Mouse (Mus musculus) cortical plate, adult 2 months (tissue): ENCODE measurements at regions not wholly inside any gene's neighbourhood (a gene's known extent, or its start where the extent isn't known, plus 50 kb on each side); places are given as distances from the start of the nearest gene placed in this dataset.

Source experiments
- CTCF ChIP-seq: fragments of 200-500 bp; IDR thresholded peaks from 2 replicates; pipeline ENCODE4 v1.5.1; 2011; ENCODE audit warnings: mild to moderate bottlenecking, control low read depth, low read length; ENCODE audit not compliant: insufficient read depth; ENCODE audit errors: extremely low read depth
- POLR2A ChIP-seq: fragments of 200-500 bp; IDR thresholded peaks from 2 replicates; pipeline ENCODE4 v1.6.1; 2011; ENCODE audit warnings: mild to moderate bottlenecking, low read length, control low read depth; ENCODE audit not compliant: insufficient read depth; ENCODE audit errors: extremely low read depth

- TF ChIP-seq CTCF (no peak), POLR2A (no peak)
Measured at GRCm38 (mm10) chr8:26384305-26384993, 265.1 kb downstream of the Gm45692 start.
